Mouse (Mus musculus): Measurements from ENCODE around the gene Myo3b.

- TF ChIP-seq POLR2A (IDR thresholded peaks at IDR 0.05; ENCODE audit: control insufficient read depth, low read depth, low read length): no peak
- no peak for TF ChIP-seq CTCF (IDR thresholded peaks at IDR 0.05; ENCODE audit: control insufficient read depth, insufficient read depth, insufficient replicate concordance, low read depth, low read length)
Measured at GRCm38 (mm10) chr2:70178241-70178640, 139.3 kb downstream of the Myo3b start.
